Mouse (Mus musculus): ENCODE measurements around the gene B3glct. TPM values are rescaled to one million over a fixed set of nuclear protein-coding genes. Genes with fewer than 3 reads are reported as not detected.

B3glct gene
- polyA plus RNA-seq, 1 experiment from 2014 or later: 19.2 TPM

- 88% methylated on average over 6 of the region's 6 CpGs for WGBS
- Histone ChIP-seq H3K27me3 (ENCODE audit: insufficient read depth, low read length) (no peaks in the 10 kb centered on the region), H3K4me1 (ENCODE audit: insufficient read depth) (no peaks in the 10 kb centered on the region), H3K9me3 (ENCODE audit: low read depth, low read length) (no peaks in the 10 kb centered on the region), H3K36me3 (ENCODE audit: insufficient read depth) (no peaks in the 10 kb centered on the region), H3K27ac (ENCODE audit: low read depth) (no peak overlapping the region), H3K4me2 (no peak overlapping the region), H3K4me3 (ENCODE audit: low read depth, low read length) (no peak overlapping the region), H3K9ac (no peak overlapping the region)
- no peak for TF ChIP-seq CTCF (IDR thresholded peaks at IDR 0.05; ENCODE audit: low read depth)
- no peak for ATAC-seq (ENCODE audit: insufficient read depth)
- DNase-seq: no peak
Observed at GRCm38 (mm10) chr5:149779740-149780139, 101.7 kb downstream of the B3glct start.

- ATAC-seq (ENCODE audit: insufficient read depth): no peak
- Histone ChIP-seq H3K27ac (ENCODE audit: low read depth) (no peak overlapping the region), H3K36me3 (ENCODE audit: insufficient read depth) (no peaks in the 10 kb centered on the region), H3K4me2 (no peak overlapping the region), H3K4me1 (ENCODE audit: insufficient read depth) (no peaks in the 10 kb centered on the region), H3K9me3 (ENCODE audit: low read depth, low read length) (no peaks in the 10 kb centered on the region; the same call in 1 of the 2 replicates), H3K4me3 (ENCODE audit: low read depth, low read length) (no peak overlapping the region), H3K9ac (no peak overlapping the region), H3K27me3 (ENCODE audit: insufficient read depth, low read length) (no peaks in the 10 kb centered on the region)
- 100% methylated on average over 2 of the region's 2 CpGs for WGBS
- peak; percentile 69 for TF ChIP-seq CTCF (IDR thresholded peaks at IDR 0.05; ENCODE audit: low read depth)
- DNase-seq: peak; percentile 7
Observed at GRCm38 (mm10) chr5:149780411-149780810, 102.4 kb downstream of the B3glct start.

GRCm38 (mm10) chr5:149790087-149790486, 112.1 kb downstream of the B3glct start:
- Histone ChIP-seq H3K9ac (no peak overlapping the region), H3K27me3 (ENCODE audit: insufficient read depth, low read length) (no peaks in the 10 kb centered on the region), H3K9me3 (ENCODE audit: low read depth, low read length) (peaks cover 10% of the 10 kb centered on the region), H3K4me3 (ENCODE audit: low read depth, low read length) (no peak overlapping the region), H3K4me1 (ENCODE audit: insufficient read depth) (no peaks in the 10 kb centered on the region), H3K36me3 (ENCODE audit: insufficient read depth) (no peaks in the 10 kb centered on the region), H3K27ac (ENCODE audit: low read depth) (no peak overlapping the region), H3K4me2 (no peak overlapping the region)
- ATAC-seq (ENCODE audit: insufficient read depth) (no peak), DNase-seq (peak; percentile 77)
- TF ChIP-seq CTCF (IDR thresholded peaks at IDR 0.05; ENCODE audit: low read depth): no peak
- WGBS: 19% methylated on average over 8 of the region's 8 CpGs

- no peak overlapping the region for H3K4me3 ChIP-seq (ENCODE audit: low read depth, low read length)
- H3K9me3 ChIP-seq (ENCODE audit: low read depth, low read length): no peaks in the 10 kb centered on the region
- ATAC-seq (ENCODE audit: insufficient read depth) (no peak), DNase-seq (no peak)
- TF ChIP-seq CTCF (IDR thresholded peaks at IDR 0.05; ENCODE audit: low read depth): no peak
- no peaks in the 10 kb centered on the region for H3K4me1 ChIP-seq (ENCODE audit: insufficient read depth)
- no peak overlapping the region for H3K9ac ChIP-seq
- no peaks in the 10 kb centered on the region for H3K36me3 ChIP-seq (ENCODE audit: insufficient read depth)
- WGBS: 66% methylated on average over 2 of the region's 2 CpGs
- no peaks in the 10 kb centered on the region for H3K27me3 ChIP-seq (ENCODE audit: insufficient read depth, low read length)
- no peak overlapping the region for H3K4me2 ChIP-seq
- no peak overlapping the region for H3K27ac ChIP-seq (ENCODE audit: low read depth)
Observed at GRCm38 (mm10) chr5:149810071-149810470, 132.0 kb downstream of the B3glct start.

- no peak for ATAC-seq (ENCODE audit: insufficient read depth)
- Histone ChIP-seq H3K36me3 (ENCODE audit: insufficient read depth) (no peaks in the 10 kb centered on the region), H3K9me3 (ENCODE audit: low read depth, low read length) (no peaks in the 10 kb centered on the region), H3K4me3 (ENCODE audit: low read depth, low read length) (no peak overlapping the region), H3K4me2 (0 out of 2 replicates have a peak overlapping the region, but pooled peaks have one; percentile 1), H3K9ac (no peak overlapping the region), H3K27ac (ENCODE audit: low read depth) (no peak overlapping the region), H3K4me1 (ENCODE audit: insufficient read depth) (no peaks in the 10 kb centered on the region), H3K27me3 (ENCODE audit: insufficient read depth, low read length) (no peaks in the 10 kb centered on the region)
- no peak for TF ChIP-seq CTCF (IDR thresholded peaks at IDR 0.05; ENCODE audit: low read depth)
- WGBS: 31% methylated on average over 6 of the region's 6 CpGs
- DNase-seq: peak; percentile 12
Observed at GRCm38 (mm10) chr5:149811835-149812234, 133.8 kb downstream of the B3glct start.

Other genes with a start within 250 kb of the B3glct start
- 0.64 and 1.0 TPM in 2 replicates for gene Tex26, start 238.6 kb upstream of the B3glct start, polyA plus RNA-seq (2014; fragmentation: Nextera tagmentation; extraction: Ambion mirVana)
- not detected in 2 replicates for gene Wdr95, start 149.6 kb upstream of the B3glct start, polyA plus RNA-seq (2014; fragmentation: Nextera tagmentation; extraction: Ambion mirVana)
- gene Hsph1, start 41.9 kb upstream of the B3glct start, polyA plus RNA-seq (2014; fragmentation: Nextera tagmentation; extraction: Ambion mirVana): 57.0 and 57.4 TPM in 2 replicates